Mouse (Mus musculus) stomach, postnatal 0 days (tissue): Measurements from ENCODE around the gene Ccdc136. TPM values are rescaled to one million over a fixed set of nuclear protein-coding genes. Genes with fewer than 3 reads are reported as not detected.
A peak's percentile ranks its signal among the peaks of the same experiment; 100 is the strongest.

Source experiments
- ATAC-seq: fragments of 200-750 bp; cut with Nextera tagmentation; 2 replicates; pipeline ENCODE4 v1.8.0; 2017; ENCODE audit not compliant: low FRiP score, low TSS enrichment
- DNase-seq: peaks from one replicate; pipeline ENCODE4 v3.0.0-alpha.2; 2016; ENCODE audit warnings: low spot score
- H3K27ac ChIP-seq: fragments of 300-500 bp; sonication (generic); replicated peaks from 2 replicates; pipeline ENCODE4 v1.5.1; 2014; ENCODE audit warnings: mild to moderate bottlenecking, control low read depth
- H3K27me3 ChIP-seq: fragments of 300-500 bp; sonication (generic); 2 replicates; pipeline ENCODE4 v1.6.1; 2014; ENCODE audit warnings: low read length; ENCODE audit not compliant: control insufficient read depth, insufficient read depth
- H3K36me3 ChIP-seq: fragments of 300-500 bp; sonication (generic); 2 replicates; pipeline ENCODE4 v1.6.1; 2014; ENCODE audit warnings: low read length, mixed read lengths; ENCODE audit not compliant: control insufficient read depth, insufficient read depth
- H3K4me1 ChIP-seq: fragments of 300-500 bp; sonication (generic); replicated peaks from 2 replicates; pipeline ENCODE4 v1.6.1; 2014; ENCODE audit warnings: antibody characterized with exemption; ENCODE audit not compliant: control insufficient read depth, insufficient read depth
- H3K4me2 ChIP-seq: fragments of 300-500 bp; sonication (generic); replicated peaks from 2 replicates; pipeline ENCODE4 v1.6.1; 2014; ENCODE audit warnings: low read depth, mild to moderate bottlenecking, control low read depth, moderate library complexity
- H3K4me3 ChIP-seq: fragments of 300-500 bp; sonication (generic); 2 replicates; pipeline ENCODE4 v1.5.1; 2014; ENCODE audit warnings: low read depth, low read length, control low read depth
- H3K9ac ChIP-seq: fragments of 300-500 bp; sonication (generic); 2 replicates; pipeline ENCODE4 v1.6.1; 2014; ENCODE audit warnings: mild to moderate bottlenecking, low read length, control low read depth, mixed read lengths
- H3K9me3 ChIP-seq: fragments of 300-500 bp; sonication (generic); 2 replicates; pipeline ENCODE4 v1.6.1; 2016; ENCODE audit warnings: low read length; ENCODE audit not compliant: control insufficient read depth
- CTCF ChIP-seq: IDR thresholded peaks from 2 replicates; pipeline ENCODE4 v1.5.1; 2016; ENCODE audit warnings: antibody characterized with exemption, low read depth, mild to moderate bottlenecking, moderate library complexity
- EP300 ChIP-seq: optimal IDR thresholded peaks from 2 replicates; pipeline ENCODE3; 2016; ENCODE audit warnings: antibody characterized with exemption
- WGBS: fragments of 180-500 bp; shearing (Covaris S2); extraction: QIAGEN DNeasy Blood & Tissue Kit; methylation state at CpG from one replicate; pipeline ENCODE4 v1.1.7; 2014; 5-methylcytosine and 5-hydroxymethylcytosine counted together
- polyA plus RNA-seq: library from polyadenylated mRNA; unstranded; fragments of >200 nt; fragmentation: Nextera tagmentation; extraction: Ambion mirVana; gene quantifications from 2 replicates; pipeline ENCODE4 v1.2.1, GENCODE M21; 2015

The Ccdc136 gene
- polyA plus RNA-seq, 1 experiment from 2014 or later, result 12.6 TPM

DNA sequence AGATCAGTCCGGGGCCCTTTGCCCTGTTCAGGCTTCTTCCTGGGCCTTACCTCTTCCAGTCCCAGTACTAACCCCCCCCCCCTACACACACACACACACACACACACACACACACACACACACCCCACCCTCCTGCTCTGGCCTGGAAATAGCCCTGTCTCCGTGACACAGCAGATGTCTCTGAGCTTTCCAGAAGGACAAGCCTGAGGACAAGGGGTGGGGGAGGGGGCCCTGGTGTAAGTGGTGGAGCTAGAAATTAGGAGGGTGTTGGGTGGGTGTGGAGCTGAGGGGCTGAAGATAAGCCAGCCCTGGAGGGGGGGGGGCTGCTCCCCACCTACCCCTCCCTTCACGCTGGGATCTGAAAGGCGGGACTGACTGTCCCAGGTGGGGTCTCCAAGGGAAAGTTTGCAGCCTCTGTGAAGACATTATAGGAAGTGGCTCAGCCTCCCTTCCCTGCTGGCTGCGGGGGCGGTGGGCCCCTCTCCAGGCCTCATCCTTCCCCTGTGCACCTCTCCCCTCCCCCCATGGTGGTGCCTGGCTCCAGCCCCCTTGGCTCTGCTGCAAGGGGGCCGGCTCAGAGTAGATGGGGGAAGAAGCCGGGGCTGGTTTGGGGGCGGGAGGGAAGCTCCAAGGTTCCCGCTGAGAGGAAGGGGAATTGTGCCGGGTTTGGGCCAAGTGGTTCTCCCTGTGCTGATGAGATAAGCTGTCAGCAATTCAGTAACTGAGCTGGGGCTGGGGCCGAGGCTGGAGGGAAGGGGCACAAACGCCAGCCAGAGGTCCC is 39.0 kb downstream of the Ccdc136 start:
- Histone ChIP-seq H3K4me3 (peak overlapping the region; percentile 62), H3K9me3 (no peaks in the 10 kb centered on the region), H3K36me3 (no peaks in the 10 kb centered on the region), H3K27ac (peak overlapping the region; percentile 85), H3K4me1 (no peaks in the 10 kb centered on the region), H3K27me3 (peaks cover 3% of the 10 kb centered on the region; the same call in 1 of the 2 replicates), H3K9ac (peak overlapping the region; percentile 75), H3K4me2 (peak overlapping the region; percentile 69)
- peak; percentile 55 for DNase-seq
- TF ChIP-seq CTCF (no peak), EP300 (no peak)
- WGBS, result 10% methylated on average over 13 of the region's 13 CpGs
- ATAC-seq, result peak; percentile 46; the same call in 1 of the 2 replicates

DNA sequence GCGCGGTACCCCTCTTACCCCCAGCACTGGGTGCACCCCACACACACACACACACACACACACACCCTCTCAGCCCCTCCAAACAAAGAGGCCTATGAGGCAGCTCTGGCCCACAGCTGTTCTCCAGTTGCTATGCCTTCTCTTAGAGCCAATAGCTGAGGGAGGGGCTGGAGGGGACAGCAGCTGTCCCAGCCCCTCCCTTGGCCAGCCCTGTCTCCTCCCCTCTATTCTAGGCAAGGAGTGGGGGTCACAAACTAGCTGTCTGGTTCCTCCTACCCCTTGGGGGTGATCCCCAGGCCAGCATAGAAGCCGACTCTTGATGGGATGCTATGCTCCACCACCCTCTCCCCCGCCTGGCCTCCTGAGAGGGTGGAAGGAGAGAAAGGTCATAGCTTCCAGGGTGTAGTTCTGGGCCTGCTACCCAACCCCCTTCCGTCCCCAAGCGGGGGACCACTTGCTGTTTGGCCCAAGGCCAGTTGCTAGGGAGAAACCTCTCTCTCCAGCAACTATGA is 39.9 kb downstream of the Ccdc136 start:
- Histone ChIP-seq H3K4me3 (peak overlapping the region; percentile 62), H3K27me3 (peaks cover 3% of the 10 kb centered on the region; the same call in 1 of the 2 replicates), H3K9ac (peak overlapping the region; percentile 75), H3K27ac (peak overlapping the region; percentile 85), H3K4me1 (no peaks in the 10 kb centered on the region), H3K36me3 (no peaks in the 10 kb centered on the region), H3K4me2 (peak overlapping the region; percentile 69), H3K9me3 (no peaks in the 10 kb centered on the region)
- no peak for DNase-seq
- TF ChIP-seq EP300, result no peak
- TF ChIP-seq CTCF, result no peak
- 22% methylated on average over 6 of the region's 6 CpGs for WGBS
- peak; percentile 46; the same call in 1 of the 2 replicates for ATAC-seq

DNA sequence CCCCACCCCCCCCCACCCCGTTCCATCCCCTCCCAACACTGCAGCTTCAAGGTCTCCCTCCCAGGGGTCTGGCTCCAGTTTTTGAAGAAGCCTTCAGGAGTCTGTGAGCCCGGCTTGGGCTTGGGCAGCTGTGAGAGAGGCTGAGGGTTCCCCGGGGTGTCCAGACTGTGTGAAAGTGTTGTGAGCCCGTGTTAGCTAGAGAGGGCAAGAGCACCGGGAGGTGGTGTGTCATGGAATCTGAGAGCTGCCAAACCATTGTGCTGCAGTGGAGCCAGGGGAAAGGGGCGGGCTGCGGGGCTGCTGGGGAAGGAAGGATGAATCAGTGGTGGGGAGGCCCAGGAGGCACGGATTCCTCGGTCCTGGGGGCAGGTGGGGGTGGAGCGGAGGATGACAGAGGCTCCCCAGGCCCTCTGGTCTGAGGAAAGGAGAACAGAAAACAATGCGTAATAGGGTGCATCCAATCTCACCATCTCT is 40.4 kb downstream of the Ccdc136 start:
- Histone ChIP-seq H3K4me1 (no peaks in the 10 kb centered on the region), H3K9me3 (no peaks in the 10 kb centered on the region), H3K4me3 (peak overlapping the region; percentile 62; the same call in 1 of the 2 replicates), H3K27ac (peak overlapping the region; percentile 85; the same call in 1 of the 2 replicates), H3K27me3 (peaks cover 3% of the 10 kb centered on the region; the same call in 1 of the 2 replicates), H3K4me2 (peak overlapping the region; percentile 69), H3K9ac (peak overlapping the region; percentile 35; the same call in 1 of the 2 replicates), H3K36me3 (no peaks in the 10 kb centered on the region)
- ATAC-seq (peak; percentile 22; the same call in 1 of the 2 replicates), DNase-seq (peak; percentile 45)
- TF ChIP-seq EP300, result no peak
- no peak for TF ChIP-seq CTCF
- 6% methylated on average over 11 of the region's 11 CpGs for WGBS

DNA sequence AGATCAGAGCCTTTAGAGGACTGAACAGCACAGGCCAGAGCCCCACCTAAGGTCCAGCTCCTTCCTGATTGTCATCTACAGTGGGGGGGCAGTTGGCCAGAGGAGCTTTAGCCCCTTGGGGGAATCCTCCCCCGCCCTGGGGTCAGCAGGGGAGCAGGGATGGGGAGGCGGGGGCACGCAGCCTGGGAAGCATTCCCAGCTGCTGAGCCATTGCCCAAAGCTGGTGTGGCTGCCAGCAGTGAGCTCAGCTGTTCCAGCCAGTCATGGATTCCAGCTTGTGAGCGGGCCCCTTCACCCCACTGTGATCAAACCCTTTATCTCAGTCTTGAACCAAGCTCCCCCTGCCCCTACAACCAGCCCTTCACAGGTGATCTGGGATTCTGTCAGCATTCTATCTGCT is 43.1 kb downstream of the Ccdc136 start:
- ATAC-seq (no peak), DNase-seq (no peak)
- Histone ChIP-seq H3K9me3 (no peaks in the 10 kb centered on the region), H3K4me1 (no peaks in the 10 kb centered on the region), H3K9ac (no peak overlapping the region), H3K27ac (no peak overlapping the region), H3K27me3 (no peaks in the 10 kb centered on the region), H3K36me3 (no peaks in the 10 kb centered on the region), H3K4me2 (no peak overlapping the region), H3K4me3 (no peak overlapping the region)
- WGBS, result 77% methylated on average over 4 of the region's 4 CpGs
- no peak for TF ChIP-seq EP300
- TF ChIP-seq CTCF, result no peak

DNA sequence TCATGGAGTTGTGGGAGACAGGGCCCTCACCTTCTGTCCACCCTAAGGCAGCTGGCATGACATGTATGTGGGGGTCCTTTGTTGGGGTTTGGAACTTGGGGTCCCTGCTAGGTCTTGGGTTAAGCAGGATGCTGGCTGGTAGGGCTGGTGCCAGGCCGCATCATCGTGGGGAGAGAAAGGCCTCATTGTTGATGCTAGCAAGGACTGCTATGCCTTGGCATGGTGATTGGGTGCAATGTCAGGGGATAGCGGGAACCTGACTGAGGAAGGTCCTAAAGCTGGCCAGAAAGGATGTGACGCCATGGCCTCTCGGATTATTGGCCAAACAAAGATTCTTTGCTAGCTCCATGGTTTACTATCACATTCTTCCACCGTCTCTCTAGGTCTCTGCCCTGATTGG is 43.7 kb downstream of the Ccdc136 start:
- Histone ChIP-seq H3K4me1 (no peaks in the 10 kb centered on the region), H3K36me3 (no peaks in the 10 kb centered on the region), H3K27me3 (no peaks in the 10 kb centered on the region), H3K27ac (no peak overlapping the region), H3K9ac (no peak overlapping the region), H3K4me2 (no peak overlapping the region), H3K4me3 (no peak overlapping the region), H3K9me3 (no peaks in the 10 kb centered on the region)
- ATAC-seq, result no peak
- WGBS, result 84% methylated on average over 6 of the region's 6 CpGs
- DNase-seq, result no peak
- TF ChIP-seq EP300 (no peak), CTCF (no peak)

DNA sequence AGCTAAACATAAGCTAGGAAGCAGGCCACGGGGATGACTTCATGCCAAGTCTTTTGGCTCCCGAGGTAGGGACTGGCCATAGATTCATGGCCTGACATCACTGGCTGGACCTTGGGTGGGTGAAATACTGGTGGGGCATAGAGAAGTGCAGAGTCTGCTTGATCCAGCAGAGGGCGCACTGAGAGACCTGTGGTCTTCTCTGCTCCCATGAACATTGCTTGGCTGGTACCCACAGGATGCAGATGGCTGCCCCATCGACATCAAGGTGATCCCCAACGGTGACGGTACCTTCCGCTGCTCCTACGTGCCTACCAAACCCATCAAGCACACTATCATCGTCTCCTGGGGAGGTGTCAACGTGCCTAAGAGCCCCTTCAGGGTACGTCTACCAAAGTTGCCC is 48.7 kb downstream of the Ccdc136 start:
- H3K36me3 ChIP-seq, result peaks cover 18% of the 10 kb centered on the region
- H3K4me2 ChIP-seq, result no peak overlapping the region
- peak; percentile 79 for TF ChIP-seq CTCF
- no peak for TF ChIP-seq EP300
- no peaks in the 10 kb centered on the region for H3K4me1 ChIP-seq
- H3K9me3 ChIP-seq, result no peaks in the 10 kb centered on the region
- no peak overlapping the region for H3K9ac ChIP-seq
- 68% methylated on average over 11 of the region's 11 CpGs for WGBS
- ATAC-seq, result no peak
- no peak overlapping the region for H3K4me3 ChIP-seq
- DNase-seq, result peak; percentile 49
- H3K27ac ChIP-seq, result no peak overlapping the region
- no peaks in the 10 kb centered on the region for H3K27me3 ChIP-seq
